ENCODE assay signal across 14 mouse cellular contexts in the genomic region with DNA sequence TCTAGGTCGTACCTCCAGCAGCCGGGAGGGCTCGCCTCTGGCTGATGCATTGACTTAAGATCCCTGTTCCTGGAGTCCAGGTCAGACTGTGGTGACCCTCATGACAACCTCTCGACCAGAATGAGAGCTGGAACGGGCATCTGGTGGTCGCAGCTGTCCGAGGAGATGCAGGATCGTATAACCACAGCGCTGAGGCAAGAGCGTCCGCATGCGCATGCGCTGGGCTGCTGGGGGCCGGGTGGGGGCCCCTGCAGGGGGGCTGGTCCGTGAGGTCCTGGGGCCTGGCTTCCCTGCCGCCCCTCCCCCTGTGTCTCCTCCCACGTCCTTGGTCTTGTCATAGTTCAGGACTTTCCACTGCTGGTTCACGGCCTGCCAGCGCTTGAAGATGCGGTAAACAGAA. TPM values are rescaled to one million over a fixed set of nuclear protein-coding genes. Genes with fewer than 3 reads are reported as not detected.
"Had no signal": no experiment of that assay in that cellular context is flagged by ENCODE, and none has a peak within 500 bp of the region (broad histone marks: within the 10 kb centered on the region; RNA-seq: fewer than 3 reads in every experiment).

No protein-coding gene starts in this region.

- DNase-seq: gastrocnemius, adult 2 months; gastrocnemius, postnatal 10 days; gastrocnemius, postnatal 25 days; heart, adult 2 months; heart, postnatal 4 days; kidney, adult 18-20 months; kidney, adult 8-10 months; kidney, postnatal 10 days; kidney, postnatal 25 days; kidney, postnatal 4 days; liver; liver, embryonic 13.5 days had no signal

RNA-seq across cellular contexts. Expression of a gene that starts 3.5 kb away (rescaled TPM):
- total RNA-seq: granulocyte monocyte progenitor cell, adult 5-6 weeks had no signal

RNA-seq across cellular contexts. Expression of a gene that starts 15.2 kb away (rescaled TPM):
- total RNA-seq: granulocyte monocyte progenitor cell, adult 5-6 weeks; heart, adult 2 months; left cerebral cortex, postnatal 36 days had no signal
